ENCODE assay signal across 8 mouse cellular contexts in genomic region chr2:48815039-48815590, GRCm38 (mm10). TPM values are rescaled to one million over a fixed set of nuclear protein-coding genes. Genes with fewer than 3 reads are reported as not detected.
DNase-seq lines count a peak whose midpoint lies in the region; ATAC-seq and TF ChIP-seq lines count a peak whose summit lies in the region.

No protein-coding gene starts in this region.

- ATAC-seq in common myeloid progenitor, adult 5-6 weeks (replicated peaks; ENCODE audit: low read depth, poor library complexity, severe bottlenecking), result peak; percentile 47; the same call in 1 of the 2 replicates
- ATAC-seq in neural tube, embryonic 12.5 days (ENCODE audit: low FRiP score, low read depth), result no peak

- H3K27me3 ChIP-seq in liver, adult 2 months (ENCODE audit: control insufficient read depth, insufficient read depth, low read length), result no peaks in the 10 kb centered on the region
- no peaks in the 10 kb centered on the region for H3K27me3 ChIP-seq in neural tube, embryonic 12.5 days (replicated peaks)

- no peak for TF ChIP-seq POLR2A in liver, adult 2 months (IDR thresholded peaks at IDR 0.05; ENCODE audit: extremely low read depth, insufficient read depth, low read length)

- peak overlapping the region; percentile 91 for H3K9ac ChIP-seq in liver, adult 2 months (ENCODE audit: low read depth, low read length)
- H3K9ac ChIP-seq in neural tube, embryonic 12.5 days, result peak overlapping the region; percentile 93

- H3K27ac ChIP-seq in liver, adult 2 months (replicated peaks; ENCODE audit: insufficient read depth, low read depth, low read length), result peak overlapping the region; percentile 90
- peak overlapping the region; percentile 93; the same call in 1 of the 2 replicates for H3K27ac ChIP-seq in neural tube, embryonic 12.5 days

- under 1% methylated on average over 15 of the region's 15 CpGs for WGBS in liver, adult 2 months
- WGBS in neural tube, embryonic 12.5 days, result 5% methylated on average over 15 of the region's 15 CpGs

- H3K4me2 ChIP-seq in neural tube, embryonic 12.5 days (replicated peaks), result peak overlapping the region; percentile 63

- H3K79me2 ChIP-seq in liver, adult 2 months (ENCODE audit: control insufficient read depth, insufficient read depth, low read length), result peaks cover 9% of the 10 kb centered on the region; the same call in 1 of the 2 replicates

- peak; percentile 45 for DNase-seq in liver, adult 2 months (ENCODE audit: extremely low read depth, low read depth, low spot score)
- DNase-seq in liver (no peak), MN1 (ENCODE audit: low spot score) (no peak)
- DNase-seq in induced T-regulatory cell, adult 2 months (ENCODE audit: low read depth), result peak; percentile 50
- DNase-seq in spleen, adult 12 weeks (ENCODE audit: low spot score), result no peak
- no peak for DNase-seq in kidney, adult 18-20 months

- no peaks in the 10 kb centered on the region for H3K36me3 ChIP-seq in liver, adult 2 months (ENCODE audit: control insufficient read depth, insufficient read depth, low read length)
- no peaks in the 10 kb centered on the region for H3K36me3 ChIP-seq in neural tube, embryonic 12.5 days

- no peak for TF ChIP-seq CTCF in liver, adult 2 months (IDR thresholded peaks at IDR 0.05; ENCODE audit: low read depth, low read length)

- H3K4me3 ChIP-seq in liver, adult 2 months (ENCODE audit: insufficient read depth, low read depth, low read length), result peak overlapping the region; percentile 79
- H3K4me3 ChIP-seq in neural tube, embryonic 12.5 days, result peak overlapping the region; percentile 89

- H3K9me3 ChIP-seq in neural tube, embryonic 12.5 days, result no peaks in the 10 kb centered on the region

- peaks cover 18% of the 10 kb centered on the region for H3K4me1 ChIP-seq in liver, adult 2 months (ENCODE audit: control insufficient read depth, insufficient read depth, low read length)
- H3K4me1 ChIP-seq in neural tube, embryonic 12.5 days, result peaks cover 12% of the 10 kb centered on the region; the same call in 1 of the 2 replicates

RNA-seq across cellular contexts. Expression of gene Acvr2a, which starts 1.2 kb away (rescaled TPM):
- total RNA-seq in liver, adult 2 months (2014; rRNA removed), result 11.4 and 13.1 TPM in 2 replicates
- 3.2 and 3.4 TPM in 2 replicates for polyA plus RNA-seq in liver, adult 2 months (2012; rRNA removed)
- total RNA-seq in common myeloid progenitor, adult 5-6 weeks (2017), result 2.5 and 4.8 TPM in 2 replicates
- polyA plus RNA-seq in neural tube, embryonic 12.5 days (2016; fragmentation: Nextera tagmentation; extraction: Ambion mirVana), result 50.9 and 54.9 TPM in 2 replicates

Comparison
In these comparisons a context has a peak if more than half of its experiments do, and no peak if none do; other contexts are left out.
1. DNase-seq: peak in liver, adult 2 months (single experiment) and induced T-regulatory cell, adult 2 months (single experiment); none in liver (single experiment), spleen, adult 12 weeks (single experiment), MN1 (single experiment) and kidney, adult 18-20 months (single experiment).